Mouse (Mus musculus) heart, postnatal 25 days (tissue): ENCODE measurements around the gene Dcun1d1. TPM values are rescaled to one million over a fixed set of nuclear protein-coding genes. Genes with fewer than 3 reads are reported as not detected.

Experiments used
- DNase-seq: peaks from one replicate; pipeline ENCODE4 v3.0.0; 2022; ENCODE audit warnings: low spot score
- intact Hi-C: fragments of 180-260 bp; cut with DNase I; formaldehyde crosslinking; loops from one replicate; pipeline ENCODE4 v1.15.1; 2025
- total RNA-seq, 2 experiments: library from RNA; stranded (reverse); gene quantifications; 2 replicates each; pipeline ENCODE4 v1.2.3; 2021

Dcun1d1 gene
- 10 to 100 TPM; 55.8 to 59.2 TPM for total RNA-seq

DNA sequence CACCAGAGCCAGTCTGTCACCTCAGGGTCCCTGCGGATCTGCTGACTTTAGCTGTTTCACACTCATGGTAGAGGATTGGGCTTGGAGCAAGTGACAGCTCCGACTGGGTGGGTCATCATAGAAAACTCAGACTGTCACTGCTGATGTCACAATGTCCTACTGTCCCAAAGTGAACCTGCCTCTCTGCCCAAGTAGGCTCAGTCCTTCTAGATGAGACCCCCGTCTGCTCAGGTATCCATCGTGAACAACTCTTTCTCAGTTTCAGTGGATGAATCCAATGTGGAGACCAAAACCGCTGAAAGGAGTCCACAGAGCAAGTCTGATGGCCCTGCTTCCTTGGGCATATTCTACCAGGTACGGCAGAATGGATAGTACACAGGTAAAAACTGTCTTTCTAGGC lies at the start of gene Dcun1d1:
Gene Dcun1d1, minus strand, starts transcription at position 101 of the 400 bp plus-strand sequence.
- intact Hi-C loops: no loop called here
- no peak for DNase-seq

DNA sequence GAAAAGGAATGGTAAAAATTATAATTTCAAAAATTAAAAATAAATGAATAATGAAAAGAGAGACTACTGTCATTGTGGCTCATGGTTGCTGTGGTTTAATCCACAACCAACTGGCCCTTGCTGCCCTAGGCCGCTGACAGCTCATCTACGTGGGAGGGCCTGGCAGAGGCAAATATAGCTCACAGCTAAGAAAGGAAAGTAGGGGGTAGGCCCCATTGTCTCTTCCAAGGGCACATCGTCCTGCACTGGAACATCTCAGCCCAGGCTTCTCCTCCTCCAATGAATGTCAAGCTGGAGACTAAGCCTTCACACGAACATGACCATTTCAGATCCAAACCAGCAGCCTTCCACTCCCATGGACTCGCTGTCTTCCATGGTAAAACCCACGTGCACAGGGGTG lies 49.0 kb upstream of the Dcun1d1 start:
- DNase-seq: no peak
- intact Hi-C loops: no loop called here

DNA sequence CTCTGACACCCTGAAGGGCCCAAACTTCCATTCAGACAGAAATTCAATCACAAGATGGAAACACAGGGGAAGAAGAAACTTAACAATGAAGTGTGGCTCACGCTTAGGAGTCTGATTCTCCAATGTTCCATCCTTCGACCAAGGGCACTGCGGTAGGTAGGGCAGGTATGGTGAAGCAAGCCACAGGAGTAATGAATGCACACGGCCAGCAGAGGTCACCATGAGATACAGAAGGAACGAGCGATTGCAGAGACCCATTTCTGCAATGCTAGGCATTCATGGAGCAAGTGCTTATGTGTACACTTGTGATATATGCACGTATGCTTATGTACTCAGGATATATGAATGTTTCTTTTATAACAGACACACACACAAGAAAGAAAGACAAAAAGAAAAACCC lies 36.3 kb upstream of the Dcun1d1 start:
- no peak for DNase-seq
- intact Hi-C loops: loop anchor here (2.0 to 10.0 kb wide), 2 partner anchors 87 to 279 kb away; no protein-coding TSS in a partner anchor

DNA sequence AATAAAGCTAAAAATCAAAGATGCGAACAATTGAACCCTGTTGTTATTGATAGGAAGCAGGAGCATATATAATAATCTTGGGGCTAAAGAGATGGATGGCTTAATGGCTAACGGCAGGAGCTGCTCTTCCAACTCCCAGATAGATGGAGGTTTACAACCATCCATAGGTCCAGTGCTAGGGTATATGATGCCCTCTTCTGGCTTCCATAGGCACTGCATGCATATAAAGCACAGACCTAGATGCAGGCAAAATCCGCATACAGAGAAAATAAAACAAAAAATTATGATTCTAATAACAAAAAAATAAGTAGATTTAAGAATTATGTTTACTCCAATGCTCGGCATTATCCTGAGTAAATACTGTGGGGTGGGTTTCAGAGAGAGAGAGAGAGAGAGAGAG lies 35.7 kb upstream of the Dcun1d1 start:
- no peak for DNase-seq
- intact Hi-C loops: loop anchor here (2.0 to 10.0 kb wide), 2 partner anchors 88 to 278 kb away; no protein-coding TSS in a partner anchor

DNA sequence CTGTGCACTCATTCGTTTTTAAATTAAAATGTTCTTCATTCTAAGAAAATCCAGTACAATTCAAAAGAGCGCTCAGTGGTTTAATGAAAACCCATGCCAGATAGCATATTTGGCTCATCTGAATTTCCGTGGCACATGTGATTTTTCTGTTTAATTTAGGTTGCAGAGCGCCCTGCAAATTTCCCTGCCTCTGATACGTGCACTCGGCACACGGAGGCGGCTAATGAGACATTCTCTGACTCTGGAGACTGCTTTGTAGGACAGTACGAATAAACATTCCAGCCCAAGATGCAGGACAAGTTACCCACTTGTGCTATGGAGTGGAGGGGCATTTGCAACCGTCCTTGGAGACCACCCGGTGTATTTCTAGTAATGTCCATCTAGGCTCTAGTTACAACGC lies 33.9 kb upstream of the Dcun1d1 start:
- intact Hi-C loops: loop anchor here (10.0 kb wide), 1 partner anchor 276 kb away; no protein-coding TSS in a partner anchor
- DNase-seq: no peak

DNA sequence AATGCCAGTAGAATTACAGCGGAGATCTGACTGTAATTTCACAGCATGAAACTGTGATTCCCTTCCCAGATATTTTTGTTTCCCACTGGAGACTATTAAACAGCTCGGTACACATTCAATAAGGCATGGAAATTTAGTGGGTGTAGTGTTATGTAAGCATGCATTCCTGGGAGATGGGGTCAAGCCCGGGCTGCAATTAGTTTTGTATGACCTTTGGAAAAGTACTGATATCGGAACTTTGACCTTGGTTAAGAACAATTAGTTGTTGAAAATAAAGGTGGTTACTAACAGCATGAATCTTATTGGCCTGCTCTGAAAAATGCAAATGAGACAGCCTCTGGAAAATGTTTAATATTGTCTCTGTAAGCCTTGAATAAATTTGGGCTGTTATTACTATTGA lies 33.2 kb upstream of the Dcun1d1 start:
- no peak for DNase-seq
- intact Hi-C loops: loop anchor here (10.0 kb wide), 1 partner anchor 276 kb away; no protein-coding TSS in a partner anchor

DNA sequence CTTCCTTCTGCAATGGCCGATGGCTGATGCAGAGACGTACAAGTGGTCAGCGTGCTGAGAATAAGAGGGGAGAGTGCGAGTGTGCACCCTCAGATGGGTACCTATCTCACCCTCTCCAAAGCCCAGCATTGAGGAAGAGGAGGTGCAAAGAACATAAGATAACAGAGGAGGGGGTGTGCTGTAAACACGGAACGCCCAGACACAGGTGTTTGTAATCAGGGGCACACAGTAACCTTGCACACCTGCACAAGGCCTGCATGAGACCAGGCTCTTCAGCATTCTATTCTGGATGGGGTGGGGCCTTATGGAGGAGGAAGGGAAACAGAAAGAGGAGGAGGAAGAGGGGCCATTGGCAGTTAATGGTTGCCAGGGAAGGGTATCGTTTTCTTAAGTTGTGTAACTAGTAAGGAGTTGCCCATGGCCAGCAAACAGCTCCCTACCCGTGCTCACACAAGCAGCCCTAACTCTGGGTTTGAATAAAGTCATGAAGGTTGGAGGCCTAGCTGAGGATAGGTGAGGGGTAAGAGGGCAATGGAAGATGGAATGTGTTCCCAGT lies 30.2 kb upstream of the Dcun1d1 start:
- intact Hi-C loops: no loop called here
- DNase-seq: no peak

DNA sequence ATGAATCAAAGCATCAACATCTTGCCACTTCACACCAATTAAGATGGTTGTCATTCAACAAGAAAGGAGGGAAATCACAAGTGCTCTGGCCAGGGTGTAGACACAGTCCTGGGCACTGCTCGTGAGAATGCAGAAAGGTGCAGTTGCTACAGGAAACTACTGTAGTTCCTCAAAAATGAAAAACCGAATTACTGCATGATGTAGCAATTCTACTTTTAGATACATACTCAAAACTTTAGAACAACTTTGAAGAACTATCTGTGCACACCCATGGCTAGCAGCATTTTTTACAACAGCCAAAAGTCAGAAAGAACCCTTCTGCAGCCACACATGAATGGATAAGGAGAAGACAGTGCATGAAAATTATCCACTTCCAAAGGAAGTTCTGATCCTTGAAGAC lies 29.2 kb upstream of the Dcun1d1 start:
- no peak for DNase-seq
- intact Hi-C loops: no loop called here

DNA sequence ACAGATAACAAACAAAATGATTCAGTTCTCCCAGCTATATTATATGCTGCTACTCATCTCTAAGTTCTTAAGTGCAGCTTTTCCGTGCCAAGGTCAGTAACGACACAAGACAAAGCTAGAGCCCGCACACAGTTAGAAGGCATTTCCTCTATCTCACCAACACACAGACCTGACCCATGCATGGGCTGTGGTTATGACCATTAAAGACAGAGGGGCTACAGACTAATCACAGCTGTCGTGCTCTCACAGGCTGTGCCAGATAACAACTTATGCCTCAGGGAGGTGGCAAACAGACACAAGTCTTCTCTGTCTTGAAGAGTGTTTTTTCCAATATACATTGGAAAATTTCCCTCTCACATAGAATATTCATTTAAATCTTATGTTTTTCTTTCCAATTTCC lies 27.7 kb upstream of the Dcun1d1 start:
- intact Hi-C loops: no loop called here
- no peak for DNase-seq

DNA sequence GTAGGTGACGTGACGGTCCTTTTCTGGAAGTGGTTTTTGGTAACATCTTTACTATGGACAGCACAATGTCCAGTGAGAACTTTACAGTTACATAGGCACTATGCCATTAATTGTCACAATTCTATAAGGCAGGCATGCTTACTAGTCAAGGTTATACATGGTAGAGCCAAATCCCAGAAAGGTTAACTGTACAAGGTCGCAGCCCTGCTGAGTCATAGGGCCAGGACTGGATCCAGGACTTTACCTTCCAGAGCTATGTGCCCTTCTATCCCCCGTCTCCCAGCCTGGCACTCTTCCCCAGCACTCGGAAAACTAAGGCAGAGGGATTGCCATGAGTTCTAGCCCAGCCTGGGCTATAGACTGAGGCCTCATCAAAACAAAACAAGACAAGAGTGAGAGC lies 26.7 kb upstream of the Dcun1d1 start:
- intact Hi-C loops: no loop called here
- no peak for DNase-seq

DNA sequence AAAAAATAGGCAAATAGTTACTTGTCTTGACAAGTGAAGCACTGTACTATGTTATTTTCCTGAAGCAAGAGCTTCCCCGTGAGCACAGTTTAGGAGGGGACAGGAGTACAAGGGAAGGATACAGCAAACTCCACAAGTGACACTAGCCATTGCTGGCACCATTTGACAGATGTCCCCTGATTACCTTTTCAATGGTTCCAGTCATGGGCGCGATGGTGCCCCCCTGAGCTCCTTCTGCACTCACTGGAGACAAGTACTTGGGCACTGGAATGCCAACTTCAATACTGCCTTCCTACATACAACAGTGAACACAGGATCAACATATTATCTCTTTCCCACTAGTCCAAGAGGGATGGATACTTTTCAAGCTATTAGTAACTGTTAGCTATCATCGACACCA lies 26.2 kb upstream of the Dcun1d1 start:
- intact Hi-C loops: no loop called here
- DNase-seq: no peak

DNA sequence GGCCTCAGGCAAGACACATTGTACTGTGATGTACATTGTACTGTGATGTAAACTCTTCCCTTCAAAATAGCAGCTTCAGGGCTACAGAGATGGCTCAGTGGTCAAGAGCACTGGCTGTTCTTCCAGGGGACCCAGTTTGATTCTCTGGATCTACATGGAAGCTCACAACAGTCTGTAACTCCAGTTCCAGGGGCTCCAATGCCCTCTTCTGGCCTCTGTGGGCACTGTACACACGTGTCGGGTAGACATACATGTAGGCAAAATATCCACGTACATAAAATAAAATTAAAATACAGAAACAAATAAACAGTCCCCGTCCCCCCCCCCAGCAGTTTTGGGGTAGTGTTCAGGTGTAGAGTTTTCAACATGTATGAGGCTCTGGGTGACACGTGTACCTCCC lies 25.7 kb upstream of the Dcun1d1 start:
- no peak for DNase-seq
- intact Hi-C loops: no loop called here

DNA sequence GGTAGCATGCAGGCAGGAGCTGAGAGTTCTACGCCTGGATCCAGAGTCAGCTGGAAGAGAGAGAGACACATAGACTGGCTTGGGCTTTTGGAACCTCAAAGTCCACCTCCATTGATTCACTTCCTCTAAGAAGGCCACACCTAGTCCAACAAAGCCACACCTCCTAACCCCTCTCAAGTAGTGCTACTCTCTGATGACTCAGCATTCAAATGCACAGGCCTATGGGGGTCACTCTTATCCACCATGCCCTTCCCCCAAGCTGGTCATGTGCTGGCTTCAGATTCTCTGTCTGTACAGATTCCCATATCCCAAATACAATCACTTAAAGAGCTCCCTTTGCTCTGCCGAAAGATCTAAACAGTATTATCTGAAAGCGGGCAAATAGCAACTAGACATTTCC lies 20.0 kb upstream of the Dcun1d1 start:
- no peak for DNase-seq
- intact Hi-C loops: no loop called here

DNA sequence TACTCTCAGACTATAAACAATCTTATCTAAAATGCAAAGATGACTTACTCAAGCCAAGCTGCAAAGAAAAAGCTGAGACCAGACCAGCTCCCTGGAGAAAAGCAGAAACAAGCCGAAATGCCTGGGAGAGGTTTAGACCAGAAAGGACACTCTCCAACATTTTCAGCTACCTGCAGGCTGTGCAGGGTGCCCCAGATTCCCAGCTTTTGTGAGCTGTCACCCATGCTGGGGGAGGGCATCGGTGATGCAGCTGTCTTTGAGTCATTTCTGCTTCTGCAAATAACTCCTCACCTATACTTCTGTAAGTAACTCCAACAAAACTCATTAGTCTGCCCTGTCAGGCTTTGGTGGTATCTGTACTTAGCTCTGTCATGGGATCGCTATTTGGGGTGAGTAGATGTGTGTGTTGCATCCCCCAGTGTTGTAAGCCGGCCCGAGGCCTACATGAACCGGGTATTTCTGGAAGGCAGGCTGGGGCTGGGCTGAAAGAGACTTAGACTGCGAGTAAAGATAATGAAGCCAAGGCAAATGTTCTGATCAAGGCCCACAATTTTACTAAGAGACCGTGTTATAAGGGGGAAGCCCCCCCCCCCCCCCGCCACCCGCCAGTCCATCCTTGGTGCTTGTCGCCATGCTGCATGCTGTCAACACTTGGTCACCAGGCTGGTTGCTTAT lies 17.8 kb upstream of the Dcun1d1 start:
- intact Hi-C loops: no loop called here
- no peak for DNase-seq

DNA sequence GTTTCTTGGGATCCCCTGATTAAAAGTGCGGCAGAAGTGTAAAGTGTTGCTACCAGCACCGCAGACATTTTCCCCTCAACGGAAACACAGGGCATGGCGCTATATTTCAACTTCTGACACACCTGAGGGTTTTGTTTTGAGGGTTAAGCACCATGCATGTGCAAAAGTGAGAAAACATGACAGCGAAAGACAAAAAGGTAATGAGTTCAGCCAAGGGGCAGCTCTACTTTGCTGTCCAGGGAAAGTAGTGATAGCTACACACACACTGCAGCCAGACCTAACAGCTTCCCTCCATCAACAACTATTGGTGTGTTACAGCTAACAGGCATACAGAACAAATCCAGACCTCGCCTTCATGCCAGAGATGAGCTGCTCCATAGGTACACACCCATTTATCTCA lies 16.6 kb upstream of the Dcun1d1 start:
- no peak for DNase-seq
- intact Hi-C loops: no loop called here

DNA sequence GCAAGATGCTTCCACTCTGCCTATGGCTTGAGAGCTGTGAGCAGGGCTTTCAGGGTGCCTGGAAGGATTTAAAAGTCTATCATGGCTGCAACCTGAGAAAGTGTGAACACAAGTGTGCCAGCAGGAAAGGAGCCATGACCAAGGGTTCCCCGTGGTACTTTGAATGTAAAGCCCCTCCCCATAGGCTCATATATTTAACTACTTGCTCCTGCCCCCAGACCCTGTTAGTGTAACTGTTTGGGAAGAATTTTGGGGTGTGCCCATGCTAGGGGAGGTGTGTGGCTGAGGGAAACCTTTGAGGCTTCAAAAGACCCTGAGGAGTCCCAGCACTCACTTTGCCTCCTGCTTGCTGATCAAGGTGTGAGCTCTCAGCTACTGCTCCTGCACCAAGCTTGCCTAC lies 15.9 kb upstream of the Dcun1d1 start:
- intact Hi-C loops: no loop called here
- no peak for DNase-seq

DNA sequence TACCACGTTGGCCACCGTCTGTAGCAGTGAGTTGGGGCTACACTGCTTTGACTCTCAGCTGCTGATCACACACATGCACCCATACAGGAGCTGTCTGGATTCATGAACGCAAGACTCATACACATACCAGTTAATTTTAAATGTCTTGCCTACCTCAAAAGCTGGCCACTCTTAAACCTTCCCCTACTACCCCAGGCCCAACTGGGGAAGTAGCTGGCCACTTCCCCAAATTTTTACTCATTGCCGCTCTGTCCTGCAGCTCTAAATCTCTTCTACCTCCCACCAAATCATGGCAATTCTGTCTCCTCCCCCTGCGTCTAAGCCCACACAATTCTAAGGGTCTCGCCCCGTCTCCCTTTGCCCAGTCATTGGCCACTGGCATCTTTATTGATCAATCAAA lies 11.0 kb upstream of the Dcun1d1 start:
- intact Hi-C loops: no loop called here
- no peak for DNase-seq

DNA sequence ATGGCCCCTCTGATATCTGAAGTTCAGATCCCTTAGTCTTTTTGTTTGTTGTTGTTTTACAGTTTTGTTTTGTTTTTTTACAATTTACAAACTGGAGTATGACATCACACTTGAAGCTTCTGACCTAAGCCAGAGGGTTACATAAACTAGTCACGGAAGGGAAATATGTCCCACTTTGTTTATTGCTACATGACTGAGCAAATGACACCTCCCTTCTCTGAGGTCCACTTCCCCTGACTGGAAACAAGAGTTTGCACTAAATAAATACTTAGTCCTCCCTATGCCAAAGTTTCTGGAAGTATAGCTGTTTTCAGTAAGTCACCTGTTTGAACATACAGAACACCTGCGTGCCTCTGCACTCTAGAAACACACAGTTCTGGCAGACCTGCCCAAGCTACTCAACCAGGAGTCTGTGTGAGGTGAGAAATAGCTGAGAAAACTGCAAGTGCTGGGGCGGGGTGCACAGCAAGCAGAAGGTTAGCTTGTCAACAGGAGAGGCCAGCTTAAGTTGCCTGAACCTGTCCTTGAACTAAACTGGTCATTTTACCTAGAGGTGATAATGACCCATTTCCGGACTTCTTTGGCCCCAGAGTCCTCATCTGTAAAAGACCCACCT lies 3.4 kb upstream of the Dcun1d1 start:
- DNase-seq: no peak
- intact Hi-C loops: no loop called here

DNA sequence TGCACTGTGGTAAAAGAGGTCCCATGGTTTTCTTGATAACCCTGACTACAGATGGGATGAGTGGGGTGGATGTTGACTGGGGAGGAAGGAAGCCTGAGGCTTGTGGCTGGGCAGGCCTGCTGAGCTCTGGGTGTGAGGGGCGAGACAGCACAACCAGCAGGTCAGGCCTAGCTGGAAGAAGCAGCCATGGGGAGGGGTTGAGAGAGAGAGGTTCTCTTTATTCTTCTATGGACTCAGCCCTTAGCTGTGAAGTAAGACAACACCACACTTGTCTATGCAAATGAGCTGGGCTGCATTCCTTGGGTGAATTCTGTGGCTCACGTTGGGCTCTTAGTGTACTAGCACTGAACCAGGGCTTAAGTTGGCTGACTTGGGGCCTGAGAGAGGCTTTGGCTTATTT lies 2.8 kb upstream of the Dcun1d1 start:
- intact Hi-C loops: no loop called here

DNA sequence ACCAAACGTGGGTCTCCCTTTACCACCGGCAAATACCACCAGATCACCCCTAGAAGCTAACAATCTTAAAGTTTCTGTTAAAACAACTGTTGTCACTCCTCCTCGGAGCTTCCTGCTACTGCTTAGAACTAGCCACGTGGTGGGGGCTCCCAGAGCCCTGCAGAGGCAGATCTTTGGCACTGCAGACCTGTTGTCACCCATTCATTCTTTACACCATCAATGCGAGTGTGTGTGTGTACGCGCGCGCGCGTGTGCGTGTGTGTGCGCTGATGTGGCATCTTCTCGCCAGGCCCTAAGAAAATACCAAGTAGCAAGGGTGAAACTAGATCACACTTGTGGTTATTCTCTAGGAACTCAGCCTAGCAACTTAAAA lies 3.9 kb downstream of the Dcun1d1 start:
- DNase-seq: no peak
- intact Hi-C loops: loop anchor here (5.0 kb wide), 2 partner anchors 64 to 181 kb away; partner anchors contain the start of gene Atp11b

More for the DNA sequence above, 2.8 kb upstream of the Dcun1d1 start:
- DNase-seq: no peak

DNA sequence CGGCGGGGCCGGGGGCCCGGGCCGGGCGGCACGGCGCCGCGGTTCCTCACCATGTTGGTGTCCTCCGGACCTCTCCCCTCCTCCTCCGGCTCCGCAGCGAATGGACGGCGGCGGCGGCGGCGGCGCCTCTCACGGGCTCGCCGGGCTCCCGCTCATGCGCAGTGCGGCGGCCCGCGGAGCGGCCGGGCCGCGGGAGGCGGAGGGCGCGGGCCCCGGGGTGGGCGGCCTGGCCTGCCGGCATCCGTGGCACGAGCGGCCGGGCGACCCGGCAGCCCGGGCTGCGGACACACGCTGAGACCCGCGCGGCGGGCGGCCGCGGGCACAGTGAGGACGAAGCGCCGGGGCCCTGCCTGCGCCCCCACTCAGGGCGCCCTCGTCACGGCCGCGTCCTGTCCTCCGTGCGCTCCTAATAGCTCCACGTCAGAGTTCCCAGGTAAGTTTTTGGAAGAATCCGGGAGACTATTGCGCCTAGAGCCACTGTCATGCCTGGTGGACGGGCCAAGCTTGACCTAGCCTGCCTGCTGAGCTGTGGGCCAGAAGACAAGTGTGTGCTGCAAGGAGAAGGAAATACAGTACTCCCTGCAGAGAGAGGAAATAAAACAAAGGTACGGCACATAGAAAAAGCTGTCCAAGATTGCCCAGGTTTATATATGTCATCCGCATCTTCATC lies 4.4 kb downstream of the Dcun1d1 start:
- peak; percentile 72 for DNase-seq
- intact Hi-C loops: loop anchor here (5.0 kb wide), 2 partner anchors 64 to 181 kb away; partner anchors contain the start of gene Atp11b
